Mouse (Mus musculus) small intestine, adult 2 months (tissue): Measurements from ENCODE around the gene Ddb1. TPM values are rescaled to one million over a fixed set of nuclear protein-coding genes. Genes with fewer than 3 reads are reported as not detected.
"Not testable (repeated sequence)": the region's sequence is repeated elsewhere in the genome, so short reads cannot be mapped to it uniquely, and the experiment has no call there.

Source experiments
- H3K27ac ChIP-seq: fragments of 200-500 bp; 2 replicates; pipeline ENCODE4 v1.5.1; 2012; ENCODE audit warnings: low read depth, low read length, control low read depth, inconsistent platforms; ENCODE audit not compliant: insufficient read depth
- H3K27me3 ChIP-seq: fragments of 200-500 bp; 2 replicates; pipeline ENCODE4 v1.6.1; 2012; ENCODE audit warnings: mild to moderate bottlenecking, moderate library complexity, low read length, inconsistent platforms; ENCODE audit not compliant: control insufficient read depth, insufficient read depth
- H3K36me3 ChIP-seq: fragments of 200-500 bp; 2 replicates; pipeline ENCODE4 v1.6.1; 2012; ENCODE audit warnings: mild to moderate bottlenecking, low read length, control low read depth, inconsistent platforms; ENCODE audit not compliant: control insufficient read depth, insufficient read depth
- H3K4me1 ChIP-seq: fragments of 200-500 bp; 2 replicates; pipeline ENCODE4 v1.6.1; 2012; ENCODE audit warnings: low read length, inconsistent platforms, mixed read lengths; ENCODE audit not compliant: control insufficient read depth, insufficient read depth, insufficient read length
- H3K4me3 ChIP-seq: fragments of 200-500 bp; 2 replicates; pipeline ENCODE4 v1.5.1; 2012; ENCODE audit warnings: low read depth, mild to moderate bottlenecking, control low read depth, inconsistent platforms, low read length, moderate library complexity
- CTCF ChIP-seq: fragments of 200-500 bp; IDR thresholded peaks from 2 replicates; pipeline ENCODE4 v1.5.1; 2012; ENCODE audit warnings: low read depth, mild to moderate bottlenecking, control low read depth, inconsistent platforms, low read length, moderate library complexity, mixed read lengths; ENCODE audit not compliant: insufficient replicate concordance, insufficient read length; ENCODE audit errors: extremely low read depth
- POLR2A ChIP-seq: fragments of 200-500 bp; IDR thresholded peaks from 2 replicates; pipeline ENCODE4 v1.6.1; 2012; ENCODE audit warnings: low read depth, mild to moderate bottlenecking, control low read depth, inconsistent platforms, low read length, moderate library complexity
- WGBS: fragments of 180-500 bp; shearing (Covaris S2); methylation state at CpG from one replicate; pipeline ENCODE4 v1.1.7; 2018; 5-methylcytosine and 5-hydroxymethylcytosine counted together
- polyA plus RNA-seq: library from polyadenylated mRNA; depleted of rRNA; stranded (reverse); fragments of >200 nt; gene quantifications from 2 replicates; pipeline ENCODE4 v1.2.3, GENCODE M21; 2012; rRNA removed

Gene Ddb1
- polyA plus RNA-seq: 37.7 and 57.2 TPM in 2 replicates

DNA sequence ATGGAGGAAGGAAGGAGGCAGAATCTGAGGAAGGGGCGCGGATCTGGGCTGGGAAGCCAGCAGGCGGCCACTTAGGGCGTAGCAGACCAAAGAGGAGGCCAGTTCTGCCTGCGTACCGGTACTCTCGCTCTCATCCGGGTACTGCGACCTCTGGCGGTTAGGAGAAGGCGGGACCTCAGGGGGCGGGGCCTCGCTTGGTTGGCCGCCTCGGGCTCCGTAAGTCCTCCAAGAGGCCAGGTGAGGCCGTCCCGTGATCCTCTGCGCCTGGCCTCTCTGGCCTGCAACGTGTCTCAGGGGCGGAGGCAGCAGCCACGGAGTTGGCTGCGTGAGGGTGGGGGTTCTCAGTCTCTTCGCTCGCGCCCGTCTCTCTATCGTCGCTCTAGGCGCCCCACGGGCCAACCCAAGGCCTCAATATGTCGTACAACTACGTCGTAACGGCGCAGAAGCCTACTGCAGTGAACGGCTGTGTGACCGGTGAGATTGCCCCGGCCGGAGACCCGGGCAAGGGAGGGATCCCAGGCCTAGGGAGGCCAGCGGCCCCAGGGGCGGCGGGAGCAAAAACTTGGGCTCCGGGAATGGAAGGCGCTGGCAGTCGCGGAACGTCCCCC lies at the start of gene Ddb1, which contains the start of gene Tkfc:
TSS of gene Ddb1 (plus strand) at position 35 of the 608 bp plus-strand sequence.
TSS of gene Tkfc (minus strand) at position 362 of the 608 bp plus-strand sequence.
- under 1% methylated on average over 49 of the region's 49 CpGs for WGBS
- H3K4me3 ChIP-seq: peak within 1 kb of the TSS; percentile 90
- H3K4me1 ChIP-seq: peaks cover 10% of the 10 kb centered on the region
- peaks cover 33% of the 10 kb centered on the region for H3K36me3 ChIP-seq
- H3K27me3 ChIP-seq: no peaks in the 10 kb centered on the region
- TF ChIP-seq CTCF: peak; percentile 52; the same call in 1 of the 2 replicates
- TF ChIP-seq POLR2A: peak; percentile 97
- H3K27ac ChIP-seq: peak within 1 kb of the TSS; percentile 98

- H3K27ac ChIP-seq: no peak within 1 kb of the TSS
- under 1% methylated on average over 43 of the region's 43 CpGs for WGBS
- peaks cover 6% of the 10 kb centered on the region; the same call in 1 of the 2 replicates for H3K4me1 ChIP-seq
- TF ChIP-seq CTCF (no peak), POLR2A (no peak)
- H3K27me3 ChIP-seq: no peaks in the 10 kb centered on the region
- peak within 1 kb of the TSS; percentile 79 for H3K4me3 ChIP-seq
- peaks cover 6% of the 10 kb centered on the region for H3K36me3 ChIP-seq
Measured at GRCm38 (mm10) chr19:10555624-10556510, 49.3 kb upstream of the Ddb1 start, which contains the start of gene Tmem216. Gene Tmem216 (minus strand): TSS chr19:10556238.

DNA sequence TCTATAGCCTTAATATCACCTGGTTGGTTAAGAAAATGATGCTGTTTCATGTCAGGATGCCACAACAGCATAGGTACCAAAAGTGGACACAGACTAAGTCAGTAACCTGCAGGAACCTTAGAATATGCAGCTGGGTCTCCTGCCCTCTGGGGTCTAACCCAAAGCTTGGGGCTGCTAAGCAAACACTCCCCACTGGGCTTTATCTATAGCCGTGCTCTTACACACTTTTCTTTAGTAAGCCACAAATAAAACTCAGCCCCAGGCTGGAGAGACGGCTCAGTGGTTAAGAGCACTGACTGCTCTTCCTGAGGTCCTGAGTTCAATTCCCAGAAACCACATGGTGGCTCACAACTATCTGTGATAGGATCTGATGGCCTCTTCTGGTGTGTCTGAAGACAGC lies 48.1 kb upstream of the Ddb1 start:
- Histone ChIP-seq H3K4me1 (peaks cover 6% of the 10 kb centered on the region; the same call in 1 of the 2 replicates), H3K27me3 (no peaks in the 10 kb centered on the region), H3K4me3 (no peak overlapping the region), H3K36me3 (no peaks in the 10 kb centered on the region), H3K27ac (no peak overlapping the region)
- WGBS: 73% methylated on average over 2 of the region's 2 CpGs
- TF ChIP-seq CTCF: no peak

GRCm38 (mm10) chr19:10557430-10557829 lies 47.7 kb upstream of the Ddb1 start:
- peaks cover 6% of the 10 kb centered on the region; the same call in 1 of the 2 replicates for H3K4me1 ChIP-seq
- WGBS: 88% methylated on average over 2 of the region's 2 CpGs

DNA sequence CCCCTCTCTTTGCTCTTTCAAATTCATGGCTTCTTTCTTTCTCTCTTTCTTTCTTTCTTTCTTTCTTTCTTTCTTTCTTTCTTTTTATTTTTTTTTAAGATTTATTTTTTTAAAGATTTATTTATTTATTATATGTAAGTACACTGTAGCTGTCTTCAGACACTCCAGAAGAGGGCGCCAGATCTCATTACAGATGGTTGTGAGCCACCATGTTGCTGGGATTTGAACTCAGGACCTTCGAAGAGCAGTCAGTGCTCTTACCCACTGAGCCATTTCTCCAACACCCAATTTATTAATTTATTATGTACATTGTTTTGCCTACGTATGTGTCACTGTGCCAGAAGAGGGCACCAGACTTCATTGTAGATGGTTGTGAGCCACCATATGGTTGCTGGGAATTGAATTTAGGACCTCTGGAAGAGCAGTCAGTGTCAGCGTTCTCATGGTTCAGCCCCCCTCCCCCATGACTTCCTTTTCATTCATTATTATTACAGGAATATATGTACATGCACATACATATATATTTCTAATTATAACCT lies 47.2 kb upstream of the Ddb1 start:
- not testable (repeated sequence) for H3K4me1 ChIP-seq, H3K4me3 ChIP-seq, H3K36me3 ChIP-seq, H3K27me3 ChIP-seq, H3K27ac ChIP-seq
- 70% methylated on average over 4 of the region's 4 CpGs for WGBS

More at GRCm38 (mm10) chr19:10557430-10557829, 47.7 kb upstream of the Ddb1 start:
- no peak overlapping the region for H3K27ac ChIP-seq
- H3K4me3 ChIP-seq: no peak overlapping the region
- no peaks in the 10 kb centered on the region for H3K36me3 ChIP-seq
- TF ChIP-seq POLR2A (no peak), CTCF (no peak)
- H3K27me3 ChIP-seq: no peaks in the 10 kb centered on the region

DNA sequence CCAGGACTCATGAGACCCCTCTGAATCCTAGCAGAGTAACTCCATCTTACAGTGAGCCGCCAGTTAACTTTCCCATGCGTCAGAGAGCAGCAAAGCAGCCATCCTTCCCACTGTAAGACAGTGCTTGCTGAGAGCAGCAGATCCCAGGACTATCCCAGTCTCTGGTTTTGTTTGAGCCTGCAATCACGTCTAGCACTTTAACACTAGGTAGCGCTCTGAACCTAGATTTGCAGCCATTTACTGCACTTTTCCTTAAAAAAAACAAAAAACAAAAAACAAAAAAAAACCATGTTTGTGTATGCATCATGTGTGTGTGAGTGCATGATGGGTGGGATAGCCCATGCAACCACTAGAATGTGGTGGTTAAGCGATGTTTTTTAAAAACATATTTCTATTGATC lies 45.0 kb upstream of the Ddb1 start:
- Histone ChIP-seq H3K36me3 (no peaks in the 10 kb centered on the region), H3K27me3 (0 out of 2 replicates have a peak, but pooled peaks cover 2% of the 10 kb centered on the region), H3K4me1 (peaks cover 6% of the 10 kb centered on the region; the same call in 1 of the 2 replicates), H3K4me3 (no peak overlapping the region), H3K27ac (no peak overlapping the region)
- TF ChIP-seq CTCF (no peak), POLR2A (no peak)
- WGBS: 51% methylated on average over 5 of the region's 5 CpGs
